ENCODE assay signal across 18 mouse cellular contexts in the genomic region with DNA sequence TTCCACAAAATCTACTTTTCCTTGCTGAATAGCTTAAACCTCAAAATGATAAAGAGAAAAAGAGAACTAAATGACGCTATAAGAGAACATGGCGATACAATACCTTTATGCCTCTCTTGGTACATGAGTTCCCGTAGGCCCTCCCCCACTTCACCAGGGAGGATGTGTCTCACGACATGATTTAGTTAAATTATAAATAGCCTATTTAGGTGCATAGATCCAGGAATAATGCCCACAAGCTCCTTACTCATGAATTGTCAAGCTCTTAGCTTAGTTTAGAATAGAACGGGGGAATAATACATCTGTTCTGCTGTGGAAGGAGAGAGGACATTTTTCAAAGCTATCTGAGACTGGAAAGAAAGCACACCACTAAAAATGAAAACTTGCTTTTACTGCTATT. TPM values are rescaled to one million over a fixed set of nuclear protein-coding genes. Genes with fewer than 3 reads are reported as not detected.
DNase-seq lines count a peak whose midpoint lies in the region.
"Had no signal": no experiment of that assay in that cellular context is flagged by ENCODE, and none has a peak within 500 bp of the region (broad histone marks: within the 10 kb centered on the region; RNA-seq: fewer than 3 reads in every experiment).

No protein-coding gene starts in this region.

- intact Hi-C loops in gastrocnemius, postnatal 36 days (cut with DNase I) = no loop called here

- peak; percentile 60 to 68 for DNase-seq in frontal cortex, adult 2 months (ENCODE audit: extremely low spot score in 1 of 2, low spot score in 1 of 2)
- no peak for DNase-seq in frontal cortex, postnatal 14 days (ENCODE audit: low spot score in 2 of 2)
- peak; percentile 61 to 66 for DNase-seq in left cerebral cortex, adult 9 months (ENCODE audit: low spot score in 2 of 2)
- no peak for DNase-seq in left cerebral cortex, adult 11 months (ENCODE audit: low spot score)
- peak; percentile 52 to 74 for DNase-seq in right cerebral cortex, postnatal 36 days (ENCODE audit: low spot score in 2 of 2)
- DNase-seq in right cerebral cortex, postnatal 4 days = no peak
- no peak for DNase-seq in gastrocnemius, postnatal 36 days
- DNase-seq: cerebellum, adult 18-20 months; cerebellum, postnatal 14 days; gastrocnemius, adult 2 months; heart, postnatal 36 days; kidney, adult 11 months; kidney, postnatal 4 days; liver, embryonic 13.5 days; lung, adult 2 months; lung, postnatal 14 days; thymus, postnatal 25 days had no signal

RNA-seq across cellular contexts. Expression of gene Mapk10, which starts 43.8 kb away (rescaled TPM):
- 120 and 124 TPM in 2 replicates for polyA plus RNA-seq in frontal cortex, adult 2 months (2012; rRNA removed)
- total RNA-seq in gastrocnemius, postnatal 36 days (2021) = 1 to 10 TPM in 1 of 2 experiments, under 1 TPM in 1; 0.69 to 1.7 TPM
- total RNA-seq: megakaryocyte progenitor cell, adult 5-6 weeks had no signal

Comparison
In these comparisons a context has a peak if more than half of its experiments do, and no peak if none do; other contexts are left out.
1. DNase-seq: peak in frontal cortex, adult 2 months (2 of 2), left cerebral cortex, adult 9 months (2 of 2) and right cerebral cortex, postnatal 36 days (2 of 2); none in frontal cortex, postnatal 14 days (0 of 2), left cerebral cortex, adult 11 months (single experiment), right cerebral cortex, postnatal 4 days (single experiment) and gastrocnemius, postnatal 36 days (0 of 2).